Mouse (Mus musculus): ENCODE results near the gene Nup54.

Nup54 gene

GRCm38 (mm10) chr5:92413271-92413981 lies 21.6 kb downstream of the Nup54 start:
- DNase-seq (ENCODE audit: extremely low read depth, low read depth): no peak

GRCm38 (mm10) chr5:92411461-92412140 lies 23.4 kb downstream of the Nup54 start:
- DNase-seq (ENCODE audit: extremely low read depth, low read depth): no peak

- DNase-seq (ENCODE audit: extremely low read depth, low read depth): no peak
Measured at GRCm38 (mm10) chr5:92410486-92410885, 24.5 kb downstream of the Nup54 start.

- no peak for DNase-seq (ENCODE audit: extremely low read depth, low read depth)
Measured at GRCm38 (mm10) chr5:92409361-92410155, 25.5 kb downstream of the Nup54 start.

- DNase-seq (ENCODE audit: extremely low read depth, low read depth): no peak
Measured at GRCm38 (mm10) chr5:92404400-92404678, 30.7 kb downstream of the Nup54 start.

- no peak for DNase-seq (ENCODE audit: extremely low read depth, low read depth)
Measured at GRCm38 (mm10) chr5:92403562-92404399, 31.2 kb downstream of the Nup54 start.

GRCm38 (mm10) chr5:92402816-92403215 lies 32.2 kb downstream of the Nup54 start:
- DNase-seq (ENCODE audit: extremely low read depth, low read depth): no peak

GRCm38 (mm10) chr5:92398153-92398552 lies 36.9 kb downstream of the Nup54 start:
- DNase-seq (ENCODE audit: extremely low read depth, low read depth): peak; percentile 67

GRCm38 (mm10) chr5:92396476-92396875 lies 38.5 kb downstream of the Nup54 start:
- peak; percentile 49 for DNase-seq (ENCODE audit: extremely low read depth, low read depth)

- peak; percentile 13 for DNase-seq (ENCODE audit: extremely low read depth, low read depth)
Measured at GRCm38 (mm10) chr5:92395764-92396163, 39.3 kb downstream of the Nup54 start.

GRCm38 (mm10) chr5:92393863-92394262 lies 41.2 kb downstream of the Nup54 start:
- no peak for DNase-seq (ENCODE audit: extremely low read depth, low read depth)

GRCm38 (mm10) chr5:92392542-92392941 lies 42.5 kb downstream of the Nup54 start:
- no peak for DNase-seq (ENCODE audit: extremely low read depth, low read depth)

- DNase-seq (ENCODE audit: extremely low read depth, low read depth): no peak
Measured at GRCm38 (mm10) chr5:92390615-92391014, 44.4 kb downstream of the Nup54 start.

- no peak for DNase-seq (ENCODE audit: extremely low read depth, low read depth)
Measured at GRCm38 (mm10) chr5:92389977-92390376, 45.0 kb downstream of the Nup54 start.

- DNase-seq (ENCODE audit: extremely low read depth, low read depth): no peak
Measured at GRCm38 (mm10) chr5:92387433-92387832, 47.6 kb downstream of the Nup54 start.

- DNase-seq (ENCODE audit: extremely low read depth, low read depth): no peak
Measured at GRCm38 (mm10) chr5:92386643-92387042, 48.4 kb downstream of the Nup54 start.

- no peak for DNase-seq (ENCODE audit: extremely low read depth, low read depth)
Measured at GRCm38 (mm10) chr5:92386102-92386501, 48.9 kb downstream of the Nup54 start.

GRCm38 (mm10) chr5:92384855-92385254 lies 50.2 kb downstream of the Nup54 start:
- peak; percentile 28 for DNase-seq (ENCODE audit: extremely low read depth, low read depth)

- DNase-seq (ENCODE audit: extremely low read depth, low read depth): no peak
Measured at GRCm38 (mm10) chr5:92383747-92384146, 51.3 kb downstream of the Nup54 start.

GRCm38 (mm10) chr5:92382349-92382679 lies 52.7 kb downstream of the Nup54 start:
- DNase-seq (ENCODE audit: extremely low read depth, low read depth): no peak

GRCm38 (mm10) chr5:92381550-92382348 lies 53.3 kb downstream of the Nup54 start:
- DNase-seq (ENCODE audit: extremely low read depth, low read depth): peak; percentile 80
